Mouse (Mus musculus) stomach, embryonic 16.5 days (tissue): ENCODE results near the gene Magea1. TPM values are rescaled to one million over a fixed set of nuclear protein-coding genes. Genes with fewer than 3 reads are reported as not detected.
"Not testable (repeated sequence)": the region's sequence is repeated elsewhere in the genome, so short reads cannot be mapped to it uniquely, and the experiment has no call there.

ENCODE experiments used
- ATAC-seq: fragments of 200-750 bp; cut with Nextera tagmentation; 2 replicates; pipeline ENCODE4 v1.8.0; 2017; ENCODE audit warnings: moderate number of reproducible peaks, moderate TSS enrichment; ENCODE audit not compliant: insufficient read depth, low FRiP score
- H3K27ac ChIP-seq: fragments of 300-500 bp; sonication (generic); 2 replicates; pipeline ENCODE4 v1.5.1; 2014; ENCODE audit warnings: low read length
- H3K27me3 ChIP-seq: fragments of 300-500 bp; sonication (generic); 2 replicates; pipeline ENCODE4 v1.6.1; 2014; ENCODE audit warnings: low read length, control low read depth, mixed read lengths; ENCODE audit not compliant: control insufficient read depth, insufficient read depth
- H3K36me3 ChIP-seq: fragments of 300-500 bp; sonication (generic); 2 replicates; pipeline ENCODE4 v1.6.1; 2014; ENCODE audit warnings: low read length; ENCODE audit not compliant: control insufficient read depth, insufficient read depth
- H3K4me1 ChIP-seq: fragments of 300-500 bp; sonication (generic); 2 replicates; pipeline ENCODE4 v1.6.1; 2014; ENCODE audit warnings: low read length, control low read depth, mixed read lengths; ENCODE audit not compliant: control insufficient read depth, insufficient read depth
- H3K4me2 ChIP-seq: fragments of 300-500 bp; sonication (generic); 2 replicates; pipeline ENCODE4 v1.6.1; 2014; ENCODE audit warnings: low read depth, low read length, mixed read lengths
- H3K4me3 ChIP-seq: fragments of 300-500 bp; sonication (generic); replicated peaks from 2 replicates; pipeline ENCODE4 v1.5.1; 2014; ENCODE audit warnings: mild to moderate bottlenecking, low read length
- H3K9ac ChIP-seq: fragments of 300-500 bp; sonication (generic); 2 replicates; pipeline ENCODE4 v1.6.1; 2014; ENCODE audit warnings: low read length
- H3K9me3 ChIP-seq: fragments of 300-500 bp; sonication (generic); replicated peaks from 2 replicates; pipeline ENCODE4 v1.6.1; 2016; ENCODE audit warnings: low read length, control low read depth; ENCODE audit not compliant: control insufficient read depth
- WGBS: fragments of 180-500 bp; shearing (Covaris S2); extraction: QIAGEN DNeasy Blood & Tissue Kit; methylation state at CpG from one replicate; pipeline ENCODE4 v1.1.7; 2014; 5-methylcytosine and 5-hydroxymethylcytosine counted together
- polyA plus RNA-seq: library from polyadenylated mRNA; unstranded; fragments of >200 nt; fragmentation: Nextera tagmentation; extraction: Ambion mirVana; gene quantifications from 2 replicates; pipeline ENCODE4 v1.2.1, GENCODE M21; 2015

Gene Magea1
- polyA plus RNA-seq, result not detected in 2 replicates

DNA sequence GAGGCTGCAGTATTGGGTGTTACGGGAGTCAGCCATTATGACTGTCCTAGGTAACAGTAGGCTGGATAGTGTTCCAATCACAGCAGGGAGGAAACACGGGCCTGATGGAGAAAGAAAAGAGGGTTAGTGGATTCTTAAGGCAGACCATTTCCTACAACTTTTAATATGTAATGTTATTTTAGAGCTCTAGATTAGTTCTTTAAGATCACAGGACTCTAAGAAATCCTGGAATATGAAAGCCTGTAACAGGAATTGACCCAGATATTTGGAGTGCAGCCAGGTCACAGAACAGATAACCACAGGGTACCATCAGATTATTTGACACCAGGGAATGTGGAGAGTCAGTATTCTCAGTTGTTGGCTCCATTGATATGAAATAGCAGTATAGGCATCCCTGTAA is at the start of gene Magea1:
Magea1 (minus strand) TSS at position 101 of the 400 bp plus-strand sequence.
- H3K9ac ChIP-seq, ATAC-seq, H3K27ac ChIP-seq, H3K4me3 ChIP-seq, H3K9me3 ChIP-seq, H3K4me2 ChIP-seq, H3K36me3 ChIP-seq, H3K27me3 ChIP-seq, H3K4me1 ChIP-seq: not testable (repeated sequence)
- WGBS, result 83% methylated on average over 1 of the region's 2 CpGs

DNA sequence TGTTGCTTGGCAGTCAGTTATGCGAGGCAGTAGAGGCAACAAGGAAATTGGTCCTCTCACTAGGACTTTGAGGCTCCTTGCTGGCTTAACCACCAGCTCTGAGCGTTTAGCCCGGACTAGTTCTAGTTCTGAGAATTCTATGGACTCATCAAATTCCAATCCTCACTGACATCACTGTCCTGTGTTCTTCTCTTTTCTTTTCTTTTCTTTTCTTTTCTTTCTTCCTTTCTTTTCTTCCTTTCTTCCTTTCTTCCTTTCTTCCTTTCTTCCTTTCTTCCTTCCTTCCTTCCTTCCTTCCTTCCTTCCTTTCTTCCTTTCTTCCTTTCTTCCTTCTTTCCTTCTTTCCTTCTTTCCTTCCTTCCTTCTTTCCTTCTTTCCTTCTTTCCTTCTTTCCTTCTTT is 38.7 kb upstream of the Magea1 start, which contains the start of gene Cldn34b2:
Cldn34b2 (minus strand) TSS at position 101 of the 400 bp plus-strand sequence.
- H3K9me3 ChIP-seq, ATAC-seq, H3K27ac ChIP-seq, H3K36me3 ChIP-seq, H3K27me3 ChIP-seq, H3K9ac ChIP-seq, H3K4me3 ChIP-seq, H3K4me2 ChIP-seq, H3K4me1 ChIP-seq: not testable (repeated sequence)
- WGBS, result 84% methylated on average over 3 of the region's 3 CpGs

DNA sequence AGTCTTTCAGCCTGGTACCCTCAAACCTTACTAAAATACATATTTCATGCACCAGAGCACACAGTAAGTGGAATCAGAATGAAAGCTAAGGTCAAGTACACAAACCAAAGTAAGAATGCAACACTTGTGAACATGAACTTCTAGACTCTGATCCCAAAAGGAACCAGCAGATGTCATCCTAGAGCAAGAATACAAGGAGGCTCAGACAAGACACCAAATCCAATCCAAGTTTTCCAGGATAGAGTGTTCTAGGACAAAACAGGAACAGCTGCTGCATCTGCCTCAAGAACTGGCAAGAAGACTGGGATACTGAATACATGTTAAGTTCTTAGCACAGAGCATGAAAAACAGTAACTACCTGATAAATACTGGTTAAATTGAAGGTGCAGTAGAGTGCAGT is 8.4 kb upstream of the Magea1 start:
- no peaks in the 10 kb centered on the region for H3K4me1 ChIP-seq
- H3K4me2 ChIP-seq, result no peak overlapping the region
- no peaks in the 10 kb centered on the region for H3K36me3 ChIP-seq
- H3K4me3 ChIP-seq, result no peak overlapping the region
- no peak for ATAC-seq
- H3K27me3 ChIP-seq, result no peaks in the 10 kb centered on the region
- no peaks in the 10 kb centered on the region for H3K9me3 ChIP-seq
- no peak overlapping the region for H3K9ac ChIP-seq
- H3K27ac ChIP-seq, result no peak overlapping the region

DNA sequence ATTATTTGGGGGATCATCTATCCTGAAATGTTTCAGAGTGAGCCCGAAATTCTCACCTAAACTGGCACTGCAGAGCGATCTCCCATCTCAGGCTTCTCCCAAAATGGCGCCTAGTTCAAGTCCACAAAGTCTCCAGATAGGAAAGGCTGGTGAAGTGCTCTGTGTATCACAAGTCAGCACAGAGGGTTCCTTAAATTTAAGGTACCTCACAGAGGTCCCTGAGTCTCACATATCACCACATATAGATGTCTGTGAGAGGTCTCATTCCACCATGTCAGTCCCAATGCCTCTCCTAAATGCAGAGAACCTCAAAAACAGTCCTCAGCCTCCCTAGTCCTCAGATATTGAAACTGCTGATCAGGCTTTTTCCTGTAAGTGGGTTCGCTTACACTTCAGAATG is 4.0 kb upstream of the Magea1 start, which contains the start of gene Magea2:
Magea2 (minus strand) TSS at position 101 of the 400 bp plus-strand sequence.
- H3K27ac ChIP-seq, H3K36me3 ChIP-seq, H3K4me1 ChIP-seq, H3K27me3 ChIP-seq, H3K9ac ChIP-seq, H3K4me3 ChIP-seq, H3K4me2 ChIP-seq, ATAC-seq, H3K9me3 ChIP-seq: not testable (repeated sequence)
- WGBS, result 76% methylated on average over 3 of the region's 4 CpGs

DNA sequence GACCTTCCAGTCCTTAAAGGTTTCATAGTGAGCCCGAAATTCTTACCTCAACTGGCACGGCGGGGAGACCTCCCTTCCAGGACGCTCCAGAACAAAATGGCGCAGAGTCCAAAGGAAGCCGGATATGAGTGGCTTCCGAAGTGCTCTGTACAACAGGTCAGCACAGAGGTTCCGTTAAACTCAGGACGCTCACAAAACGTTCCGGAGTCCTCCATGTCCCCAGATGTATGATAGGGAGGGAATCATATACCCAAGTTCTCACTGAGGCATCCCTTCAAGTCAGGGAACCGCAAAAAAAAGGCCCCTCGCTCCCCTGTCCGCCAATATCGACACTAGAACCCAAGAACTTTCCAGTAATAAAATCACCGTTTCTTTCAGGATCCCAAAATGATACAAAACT is 26.5 kb downstream of the Magea1 start, which contains the start of gene Magea5:
Magea5 (minus strand) TSS at position 101 of the 400 bp plus-strand sequence.
- H3K4me3 ChIP-seq, H3K36me3 ChIP-seq, H3K27me3 ChIP-seq, H3K9ac ChIP-seq, ATAC-seq, H3K9me3 ChIP-seq, H3K27ac ChIP-seq, H3K4me1 ChIP-seq, H3K4me2 ChIP-seq: not testable (repeated sequence)
- WGBS, result 91% methylated on average over 12 of the region's 16 CpGs

Other genes with a start within 250 kb of the Magea1 start
- gene Cldn34b1, start 199.5 kb downstream of the Magea1 start, polyA plus RNA-seq, result not detected in 2 replicates
- not detected in 2 replicates for gene Magea6, start 153.8 kb downstream of the Magea1 start, polyA plus RNA-seq
- not detected in 2 replicates for gene Magea3, start 140.3 kb downstream of the Magea1 start, polyA plus RNA-seq
- gene Magea8, start 93.9 kb downstream of the Magea1 start, polyA plus RNA-seq, result not detected in 2 replicates
- not detected in 2 replicates for gene Magea5, start 26.6 kb downstream of the Magea1 start, polyA plus RNA-seq
- not detected in 2 replicates for gene Magea2, start 3.9 kb upstream of the Magea1 start, polyA plus RNA-seq
- not detected in 2 replicates for gene Cldn34b2, start 38.6 kb upstream of the Magea1 start, polyA plus RNA-seq
- 191 and 213 TPM in 2 replicates for gene Sat1, start 126.7 kb upstream of the Magea1 start, polyA plus RNA-seq
- gene Acot9, start 172.7 kb upstream of the Magea1 start, polyA plus RNA-seq, result 38.2 and 39.5 TPM in 2 replicates